Mouse (Mus musculus) adrenal gland, postnatal 4 days (tissue): Measurements from ENCODE around the gene Mfap4. TPM values are rescaled to one million over a fixed set of nuclear protein-coding genes. Genes with fewer than 3 reads are reported as not detected.

Source experiments
- DNase-seq, 2 experiments: peaks; one replicate each; pipeline ENCODE4 v3.0.0; 2021 to 2022; ENCODE audit warnings: low spot score in 2 of 2, mixed read lengths in 2 of 2
- long read RNA-seq, 2 experiments: library from polyadenylated mRNA; stranded (forward); transcript quantifications; one replicate each; pipeline ENCODE4 v2.0.0; 2021
- total RNA-seq, 2 experiments: library from RNA; stranded (reverse); gene quantifications; 2 replicates each; pipeline ENCODE4 v1.2.3; 2021

The Mfap4 gene
- 10 to 100 TPM; 65.8 to 68.6 TPM for total RNA-seq
- long read RNA-seq, experiment 1, transcript Mfap4-202 (6 exons, 1,722 nt): major isoform, 35 of 44 reads
- long read RNA-seq, experiment 1, partial matches to known transcripts: 4 of 44 reads
- long read RNA-seq, experiment 1, other reads (novel, unspliced or antisense): 2 of 44 reads
- long read RNA-seq, experiment 2, transcript Mfap4-202 (6 exons, 1,722 nt): major isoform, 51 of 57 reads
- long read RNA-seq, experiment 2, partial matches to known transcripts: 1 of 57 reads
- long read RNA-seq, experiment 2, other reads (novel, unspliced or antisense): 4 of 57 reads

- DNase-seq: no peak
Measured at GRCm38 (mm10) chr11:61484613-61485540, at the start of gene Mfap4. Gene Mfap4 (plus strand): TSS chr11:61485431.

- no peak for DNase-seq
Measured at GRCm38 (mm10) chr11:61436298-61436697, 48.9 kb upstream of the Mfap4 start.

- DNase-seq: no peak
Measured at GRCm38 (mm10) chr11:61439170-61439569, 46.1 kb upstream of the Mfap4 start.

GRCm38 (mm10) chr11:61440416-61440815 lies 44.8 kb upstream of the Mfap4 start:
- DNase-seq: no peak

GRCm38 (mm10) chr11:61441670-61442069 lies 43.6 kb upstream of the Mfap4 start:
- DNase-seq: no peak

- DNase-seq: no peak
Measured at GRCm38 (mm10) chr11:61443807-61444206, 41.4 kb upstream of the Mfap4 start.

- DNase-seq: no peak
Measured at GRCm38 (mm10) chr11:61447296-61447695, 37.9 kb upstream of the Mfap4 start.

GRCm38 (mm10) chr11:61448041-61448440 lies 37.2 kb upstream of the Mfap4 start:
- DNase-seq: no peak

- DNase-seq: no peak
Measured at GRCm38 (mm10) chr11:61448599-61449225, 36.5 kb upstream of the Mfap4 start.

GRCm38 (mm10) chr11:61449499-61450292 lies 35.5 kb upstream of the Mfap4 start:
- no peak for DNase-seq

GRCm38 (mm10) chr11:61464071-61464470 lies 21.2 kb upstream of the Mfap4 start:
- no peak for DNase-seq

GRCm38 (mm10) chr11:61465422-61465821 lies 19.8 kb upstream of the Mfap4 start:
- no peak for DNase-seq

GRCm38 (mm10) chr11:61468534-61468933 lies 16.7 kb upstream of the Mfap4 start:
- DNase-seq: no peak

GRCm38 (mm10) chr11:61469317-61469917 lies 15.8 kb upstream of the Mfap4 start:
- DNase-seq: no peak

GRCm38 (mm10) chr11:61470880-61471279 lies 14.4 kb upstream of the Mfap4 start:
- DNase-seq: no peak

GRCm38 (mm10) chr11:61473630-61474029 lies 11.6 kb upstream of the Mfap4 start:
- DNase-seq: no peak

GRCm38 (mm10) chr11:61476786-61477382 lies 8.3 kb upstream of the Mfap4 start:
- DNase-seq: no peak

GRCm38 (mm10) chr11:61477566-61478508 lies 7.4 kb upstream of the Mfap4 start:
- DNase-seq: no peak

GRCm38 (mm10) chr11:61478788-61479187 lies 6.4 kb upstream of the Mfap4 start:
- DNase-seq: no peak
